Mouse (Mus musculus) c-Kit-negative CD71-positive TER-119-positive erythroid progenitor cells, embryonic 14.5 days (primary cell): ENCODE results near the gene Rap1gap.

ENCODE experiments used
- DNase-seq: peaks from one replicate; pipeline ENCODE4 v3.0.0-alpha.2; 2013; ENCODE audit warnings: low read depth, low spot score

Rap1gap gene

DNA sequence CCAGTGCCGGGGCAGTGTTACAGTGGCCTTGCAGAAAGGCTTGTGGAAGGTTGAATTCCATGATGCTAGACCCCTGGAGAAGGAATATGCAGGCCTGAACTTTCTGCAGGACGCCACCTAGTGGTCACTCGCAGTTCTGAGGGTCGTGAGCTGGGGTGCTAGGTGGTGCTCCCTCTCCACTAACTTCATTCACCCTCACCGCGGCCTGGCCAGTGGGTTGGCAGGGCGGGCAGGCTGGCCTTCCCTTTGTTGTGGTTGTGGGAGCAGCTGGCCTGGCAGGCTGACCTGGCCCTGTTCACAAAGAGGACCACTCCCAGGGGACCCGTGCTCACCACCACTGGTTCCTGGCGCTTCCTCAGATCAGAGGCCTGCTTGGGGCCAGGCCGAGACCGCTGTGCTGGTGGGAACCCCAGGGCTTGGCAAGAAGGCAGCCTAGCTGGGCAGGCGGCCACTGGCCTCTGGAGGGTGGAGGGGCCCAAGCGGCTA lies 80.0 kb downstream of the Rap1gap start:
- no peak for DNase-seq

GRCm38 (mm10) chr4:137747091-137747490 lies 82.6 kb downstream of the Rap1gap start:
- DNase-seq, result no peak

DNA sequence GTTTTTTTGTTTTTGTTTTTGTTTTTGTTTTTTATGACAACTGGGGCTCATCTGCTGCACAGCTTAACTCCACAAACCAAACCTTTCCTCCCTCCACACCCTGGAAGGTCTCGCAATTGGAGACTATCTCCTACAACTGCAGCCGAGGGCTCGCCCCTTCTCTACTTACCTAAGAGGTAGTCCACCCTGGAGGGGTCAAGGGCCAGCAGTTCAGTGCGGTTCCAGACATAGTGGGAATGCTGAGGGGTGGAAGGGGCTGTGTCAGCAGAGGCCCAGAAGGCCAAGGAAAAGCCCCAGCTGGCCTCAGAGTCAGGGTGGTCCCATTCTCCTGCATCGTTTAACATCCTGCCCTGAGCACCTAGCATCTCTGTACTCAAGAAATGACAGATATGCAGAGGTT lies 83.1 kb downstream of the Rap1gap start:
- no peak for DNase-seq

DNA sequence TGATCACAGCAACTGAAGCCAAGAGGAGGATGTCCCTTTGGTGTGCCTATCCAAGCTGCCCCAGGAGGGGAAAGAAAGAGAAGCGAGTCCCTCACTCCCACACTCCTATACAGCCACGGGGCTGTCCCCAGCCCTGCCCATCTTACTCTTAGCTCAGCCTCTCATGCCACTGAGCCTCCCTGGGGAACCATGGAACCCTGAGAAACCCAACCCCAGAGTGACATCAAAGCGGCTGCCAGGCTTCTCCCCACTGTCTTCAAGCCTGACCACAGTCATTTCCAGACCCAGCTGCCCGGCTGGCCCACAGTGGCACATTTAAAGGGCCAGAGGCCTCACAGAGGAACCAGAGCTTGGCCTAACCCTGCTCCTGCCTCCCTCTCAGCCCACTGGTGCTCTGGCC lies 84.2 kb downstream of the Rap1gap start:
- no peak for DNase-seq

DNA sequence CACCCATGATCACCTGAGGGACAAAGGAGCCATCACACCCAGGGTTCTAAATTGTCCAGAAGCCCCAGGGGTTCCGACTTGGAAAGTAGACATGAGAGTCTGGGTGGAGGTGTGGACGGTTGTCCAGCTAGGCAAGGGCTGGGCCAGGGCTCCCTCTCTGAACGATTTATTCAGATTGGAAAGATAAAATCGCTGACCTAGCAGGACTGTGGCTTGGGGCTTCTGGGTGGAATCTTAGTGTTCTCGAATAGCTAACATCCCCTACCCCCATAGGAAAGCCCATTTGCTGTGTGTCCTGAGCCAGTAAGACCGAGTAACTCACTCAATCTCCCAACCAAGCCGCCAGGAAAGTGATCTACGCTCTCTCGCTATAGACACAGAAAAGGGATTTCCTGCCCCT lies 85.2 kb downstream of the Rap1gap start:
- DNase-seq, result no peak

GRCm38 (mm10) chr4:137750121-137750520 lies 85.6 kb downstream of the Rap1gap start:
- DNase-seq, result no peak

GRCm38 (mm10) chr4:137751310-137751709 lies 86.8 kb downstream of the Rap1gap start:
- peak; percentile 92 for DNase-seq

- no peak for DNase-seq
Measured at GRCm38 (mm10) chr4:137751717-137752116, 87.2 kb downstream of the Rap1gap start.

- peak; percentile 59 for DNase-seq
Measured at GRCm38 (mm10) chr4:137752471-137752870, 87.9 kb downstream of the Rap1gap start.

DNA sequence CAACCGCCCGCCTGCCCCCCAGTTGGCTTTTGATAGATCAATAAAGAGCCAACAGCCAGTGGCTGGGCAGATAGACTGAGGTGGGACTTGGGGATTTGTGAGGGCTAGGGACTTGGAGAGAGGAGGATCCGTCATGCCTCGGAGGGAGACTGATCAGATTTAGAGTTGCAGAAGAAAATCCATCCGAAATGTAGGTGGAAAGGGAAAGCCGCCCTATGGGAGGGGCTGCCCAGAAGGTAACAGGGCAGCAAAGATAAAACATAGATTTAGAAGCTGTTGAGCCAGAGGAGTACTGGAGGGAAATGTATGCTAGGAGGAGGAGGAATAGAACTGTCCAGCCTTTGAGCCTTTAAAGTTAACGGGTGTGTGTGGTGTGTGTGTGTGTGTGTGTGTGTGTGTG lies 88.7 kb downstream of the Rap1gap start:
- DNase-seq, result peak; percentile 50

DNA sequence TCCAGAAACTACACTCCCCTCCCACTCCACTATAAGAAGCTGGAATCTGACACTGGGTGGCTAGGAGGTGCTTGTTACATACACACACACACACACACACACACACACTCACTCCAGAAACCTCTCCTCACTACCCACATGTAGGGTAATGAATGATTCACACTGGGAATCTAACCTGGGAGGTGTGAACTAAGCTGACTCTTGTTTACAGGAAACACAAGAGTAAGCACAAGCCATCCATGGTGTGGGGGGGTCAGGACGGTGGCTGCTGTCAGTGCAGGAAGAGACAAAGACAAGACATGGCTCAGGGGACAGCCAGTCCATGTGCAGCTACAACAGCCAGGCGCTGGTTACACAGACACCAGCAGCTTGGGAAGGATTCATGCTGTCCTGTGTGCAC lies 89.9 kb downstream of the Rap1gap start:
- no peak for DNase-seq

GRCm38 (mm10) chr4:137762886-137763285 lies 98.4 kb downstream of the Rap1gap start:
- DNase-seq, result no peak

DNA sequence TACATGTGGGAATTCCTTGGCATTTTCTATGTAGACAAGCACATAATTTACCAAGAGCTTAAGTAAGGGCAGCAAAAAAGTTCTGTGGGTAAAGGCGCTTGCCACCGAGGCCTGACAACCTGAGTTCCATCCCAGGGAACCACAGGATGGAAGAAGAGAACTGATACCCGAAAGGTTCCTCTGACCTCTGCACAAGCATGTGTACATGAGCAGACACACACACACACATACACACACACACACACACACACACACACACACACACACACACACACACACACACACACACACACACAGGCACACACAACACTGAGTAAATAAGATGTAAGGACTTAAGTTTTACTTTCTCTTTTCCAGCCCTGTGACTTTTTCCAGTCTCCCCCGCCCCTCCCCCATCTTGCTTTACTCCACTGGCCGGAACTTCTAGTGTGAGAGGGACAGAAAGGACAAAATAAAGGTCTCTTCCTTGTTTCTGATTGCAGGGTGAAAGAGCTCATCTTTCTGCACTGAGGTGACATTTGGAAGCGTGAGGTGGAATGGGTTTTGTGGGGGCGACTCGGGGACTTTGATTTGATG lies 99.5 kb downstream of the Rap1gap start:
- DNase-seq, result no peak

DNA sequence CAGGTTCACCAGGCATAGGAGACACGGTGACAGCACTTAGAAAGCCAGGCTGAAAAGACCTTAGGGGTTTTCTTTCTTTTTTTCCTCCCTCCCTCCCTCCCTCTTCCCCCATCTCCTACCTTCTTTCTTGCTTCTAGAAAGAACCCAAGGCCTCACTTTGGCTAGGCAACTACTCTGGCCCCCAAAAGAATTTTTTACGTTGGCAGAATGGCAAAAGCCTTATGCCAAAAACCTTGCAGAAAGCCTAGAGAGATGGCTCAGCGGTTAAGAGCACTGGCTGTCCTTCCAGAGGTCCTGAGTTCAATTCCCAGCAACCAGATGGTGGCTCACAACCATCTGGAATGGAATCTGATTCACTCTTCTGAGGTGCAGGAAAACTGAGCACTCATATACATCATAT lies 100.1 kb downstream of the Rap1gap start:
- DNase-seq, result no peak

GRCm38 (mm10) chr4:137765554-137765971 lies 101.0 kb downstream of the Rap1gap start:
- no peak for DNase-seq

DNA sequence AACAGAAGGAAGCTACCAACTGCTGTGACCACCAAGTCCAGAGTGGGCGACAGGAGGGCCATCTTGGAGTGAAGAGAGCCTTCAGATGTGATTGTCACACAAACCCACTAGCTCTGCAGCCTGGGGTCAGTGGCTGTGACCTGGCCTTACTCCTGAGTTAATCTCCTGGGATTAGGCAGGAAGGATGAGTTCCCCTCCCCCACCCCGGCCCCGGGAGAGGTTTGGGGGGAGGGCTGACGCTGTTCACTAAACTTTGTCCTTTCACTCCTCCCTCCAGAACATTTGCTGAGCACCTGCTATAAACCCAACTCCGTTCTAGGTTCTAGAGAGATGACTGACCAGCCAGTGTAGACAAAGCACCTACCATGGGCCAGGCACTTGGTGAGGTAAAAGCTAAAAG lies 101.8 kb downstream of the Rap1gap start:
- DNase-seq, result no peak

- DNase-seq, result no peak
Measured at GRCm38 (mm10) chr4:137768381-137768780, 103.9 kb downstream of the Rap1gap start.

DNA sequence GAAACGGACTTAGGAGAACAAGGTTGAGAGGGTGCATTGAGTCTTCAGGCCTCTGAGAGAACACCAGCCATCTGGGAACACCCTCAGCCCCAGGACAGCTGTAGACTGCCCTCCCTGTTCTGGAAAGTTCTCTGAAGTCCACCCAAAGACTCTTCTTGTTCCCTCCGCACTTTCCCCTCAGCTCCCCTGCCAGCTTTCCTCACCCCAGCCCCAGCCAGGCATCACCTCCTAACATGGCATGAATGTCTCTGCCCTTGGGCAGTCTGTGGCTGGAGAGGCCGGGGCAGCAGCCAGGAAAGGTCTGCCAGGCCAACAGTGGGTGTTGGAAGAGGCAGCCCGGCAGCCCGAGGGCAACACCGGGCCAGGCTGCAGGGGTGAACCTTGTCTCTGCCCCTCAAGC lies 104.3 kb downstream of the Rap1gap start:
- DNase-seq, result no peak

GRCm38 (mm10) chr4:137769635-137770034 lies 105.1 kb downstream of the Rap1gap start:
- no peak for DNase-seq

GRCm38 (mm10) chr4:137770901-137771612 lies 106.5 kb downstream of the Rap1gap start:
- DNase-seq, result no peak

DNA sequence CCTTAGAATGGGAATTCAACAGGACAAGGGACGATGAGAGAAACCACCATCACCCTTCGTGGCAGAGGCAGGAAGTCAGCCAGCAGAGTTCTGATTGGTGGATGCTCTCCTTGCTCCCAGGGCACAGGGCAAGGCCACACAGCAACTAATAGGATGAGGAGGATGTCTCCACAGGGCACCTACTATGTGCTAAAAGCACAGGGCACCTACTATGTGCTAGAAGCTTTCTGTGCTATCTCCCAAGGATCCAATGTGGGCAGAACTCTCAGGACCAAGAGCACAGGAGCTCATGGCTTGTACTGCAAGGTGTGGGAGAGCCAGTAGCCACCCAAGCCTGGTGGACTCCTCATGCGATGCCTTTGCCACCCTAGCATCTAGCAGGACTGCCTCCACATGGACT lies 107.2 kb downstream of the Rap1gap start:
- DNase-seq, result no peak

DNA sequence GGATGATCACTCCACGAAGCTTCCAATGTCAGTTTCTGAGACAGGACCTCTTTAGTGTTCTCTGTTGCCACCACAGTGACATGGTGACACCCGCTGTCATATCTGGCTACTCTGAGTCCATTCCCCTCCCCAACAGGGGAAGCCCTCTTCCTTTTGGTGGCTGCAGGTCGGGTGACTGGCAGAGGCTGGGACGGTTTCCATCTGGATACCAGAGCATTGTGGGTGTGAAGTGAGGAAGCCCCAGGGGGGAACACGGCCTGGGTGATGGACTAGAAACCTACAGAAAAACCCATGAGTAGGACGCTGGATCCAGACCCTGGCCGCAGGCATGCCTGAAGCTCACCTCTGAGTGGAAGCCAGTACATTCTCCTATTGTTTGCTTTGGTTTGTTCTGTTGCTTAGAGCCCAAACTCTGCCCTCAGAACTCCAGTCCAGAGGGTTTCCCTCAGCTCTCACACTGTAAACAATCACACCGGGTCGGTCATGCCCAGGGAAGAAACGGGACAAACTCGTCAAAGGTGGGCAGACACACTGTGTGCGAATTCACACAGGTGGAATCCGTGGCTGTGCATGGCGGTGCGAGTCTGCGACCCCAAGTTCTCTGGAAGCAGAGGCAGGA lies 108.0 kb downstream of the Rap1gap start:
- no peak for DNase-seq

DNA sequence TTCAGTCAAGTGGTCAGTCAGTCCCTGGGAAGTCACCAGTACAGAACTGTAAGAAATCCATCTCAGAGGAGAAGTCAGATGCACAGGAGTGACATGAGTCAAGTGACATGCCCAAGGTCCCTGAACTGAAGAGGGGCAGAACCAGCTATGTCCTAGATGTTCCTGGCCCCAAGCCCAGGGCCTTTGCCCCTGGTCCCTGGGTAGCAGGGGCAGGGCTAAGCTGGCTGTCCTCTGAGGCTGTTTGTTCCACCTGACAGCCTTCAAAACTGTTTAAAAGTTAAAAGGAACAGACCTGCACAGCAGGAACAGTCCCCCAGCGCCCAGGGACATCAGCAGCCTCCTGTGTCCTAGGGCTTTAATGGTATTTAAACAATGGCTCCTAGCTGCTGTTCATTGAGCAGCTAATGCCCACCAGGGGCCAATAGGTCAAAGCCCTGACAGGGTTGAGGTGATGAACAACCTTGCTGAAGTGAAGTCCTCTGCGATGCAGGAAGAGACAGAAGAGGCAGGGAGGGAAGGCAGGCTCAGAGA lies 108.9 kb downstream of the Rap1gap start:
- no peak for DNase-seq
